Mouse (Mus musculus) liver, adult 2 months (tissue): ENCODE measurements at regions not wholly inside any gene's neighbourhood (a gene's known extent, or its start where the extent isn't known, plus 50 kb on each side); places are given as distances from the start of the nearest gene placed in this dataset.

Source experiments
- DNase-seq: peaks from one replicate; pipeline ENCODE4 v3.0.0-alpha.2; 2011; ENCODE audit warnings: low read depth, low spot score; ENCODE audit errors: extremely low read depth
- H3K27ac ChIP-seq: fragments of 200-500 bp; replicated peaks from 2 replicates; pipeline ENCODE4 v1.5.1; 2012; ENCODE audit warnings: low read depth, mild to moderate bottlenecking, control low read depth, inconsistent platforms, low read length; ENCODE audit not compliant: insufficient read depth
- H3K27me3 ChIP-seq: fragments of 200-500 bp; 2 replicates; pipeline ENCODE4 v1.6.1; 2012; ENCODE audit warnings: mild to moderate bottlenecking, moderate library complexity, low read length, inconsistent platforms; ENCODE audit not compliant: control insufficient read depth, insufficient read depth
- H3K36me3 ChIP-seq: fragments of 200-500 bp; 2 replicates; pipeline ENCODE4 v1.6.1; 2012; ENCODE audit warnings: low read length, inconsistent platforms; ENCODE audit not compliant: control insufficient read depth, insufficient read depth
- H3K4me1 ChIP-seq: fragments of 200-500 bp; 2 replicates; pipeline ENCODE4 v1.6.1; 2011; ENCODE audit warnings: low read length; ENCODE audit not compliant: control insufficient read depth, insufficient read depth
- H3K4me3 ChIP-seq: fragments of 200-500 bp; 2 replicates; pipeline ENCODE4 v1.5.1; 2011; ENCODE audit warnings: low read depth, mild to moderate bottlenecking, control low read depth, low read length, moderate library complexity; ENCODE audit not compliant: insufficient read depth
- H3K79me2 ChIP-seq: fragments of 200-500 bp; 2 replicates; pipeline ENCODE4 v1.6.1; 2012; ENCODE audit warnings: inconsistent platforms, mild to moderate bottlenecking, low read length, moderate library complexity; ENCODE audit not compliant: control insufficient read depth, insufficient read depth
- H3K9ac ChIP-seq: fragments of 200-500 bp; 2 replicates; pipeline ENCODE4 v1.6.1; 2012; ENCODE audit warnings: low read depth, mild to moderate bottlenecking, control low read depth, inconsistent platforms, low read length
- CTCF ChIP-seq: fragments of 200-500 bp; IDR thresholded peaks from 2 replicates; pipeline ENCODE4 v1.5.1; 2011; ENCODE audit warnings: low read depth, low read length, control low read depth
- POLR2A ChIP-seq: fragments of 200-500 bp; IDR thresholded peaks from 2 replicates; pipeline ENCODE4 v1.6.1; 2011; ENCODE audit warnings: low read length, control low read depth; ENCODE audit not compliant: insufficient read depth; ENCODE audit errors: extremely low read depth
- WGBS: fragments of 180-500 bp; shearing (Covaris S2); methylation state at CpG from one replicate; pipeline ENCODE4 v1.1.7; 2018; 5-methylcytosine and 5-hydroxymethylcytosine counted together

DNA sequence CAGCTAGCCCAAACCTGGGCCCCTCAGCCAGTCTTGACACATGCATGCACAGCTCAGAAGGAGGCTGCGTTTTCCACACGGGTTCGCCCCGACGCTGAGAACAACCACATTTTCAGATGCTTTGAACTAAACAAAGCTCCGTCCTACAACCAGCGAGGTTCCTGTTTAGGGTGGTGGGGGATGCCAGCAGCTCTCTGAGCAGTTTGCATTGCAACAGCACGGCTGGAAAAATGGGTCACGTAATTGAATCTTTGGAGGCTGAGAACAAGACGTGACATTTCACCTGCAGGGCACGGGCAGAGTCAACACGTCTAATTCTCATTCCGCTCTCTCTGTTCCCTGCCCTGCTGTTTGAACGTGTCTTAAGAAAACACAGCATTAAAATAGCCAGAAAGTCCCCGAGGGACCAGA lies 119.2 kb downstream of the Syk start:
- Histone ChIP-seq H3K9ac (no peak overlapping the region), H3K4me3 (no peak overlapping the region), H3K79me2 (no peaks in the 10 kb centered on the region), H3K4me1 (no peaks in the 10 kb centered on the region), H3K27ac (no peak overlapping the region), H3K36me3 (no peaks in the 10 kb centered on the region), H3K27me3 (no peaks in the 10 kb centered on the region)
- no peak for DNase-seq
- 64% methylated on average over 15 of the region's 15 CpGs for WGBS
- TF ChIP-seq CTCF, result no peak
- no peak for TF ChIP-seq POLR2A

- Histone ChIP-seq H3K27ac (no peak overlapping the region), H3K27me3 (no peaks in the 10 kb centered on the region), H3K4me1 (no peaks in the 10 kb centered on the region), H3K4me3 (no peak overlapping the region), H3K9ac (no peak overlapping the region), H3K79me2 (no peaks in the 10 kb centered on the region), H3K36me3 (no peaks in the 10 kb centered on the region)
- 65% methylated on average over 12 of the region's 12 CpGs for WGBS
- no peak for DNase-seq
- TF ChIP-seq POLR2A, result no peak
- TF ChIP-seq CTCF, result no peak
Measured at GRCm38 (mm10) chr13:52703401-52704164, 120.6 kb downstream of the Syk start.

DNA sequence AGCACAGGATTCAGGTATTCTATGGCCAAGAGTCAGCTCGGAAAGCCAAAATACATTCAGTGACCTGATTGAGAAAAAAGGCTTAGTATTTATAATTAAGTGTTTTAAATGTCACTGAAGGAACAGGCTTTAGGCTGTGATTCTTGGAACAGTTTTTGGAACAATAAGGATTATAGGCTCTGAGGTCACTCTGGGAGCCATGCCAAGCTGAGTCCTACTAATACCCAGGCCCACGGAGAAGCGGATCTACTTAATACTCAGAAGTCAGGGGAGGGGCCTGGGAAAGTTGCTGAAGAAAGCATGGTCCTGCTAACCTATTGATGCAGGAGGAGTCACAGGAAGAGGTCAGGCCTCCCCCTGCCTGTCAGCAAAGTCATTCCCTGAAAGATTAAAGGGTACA lies 121.7 kb downstream of the Syk start:
- no peak overlapping the region for H3K27ac ChIP-seq
- DNase-seq, result no peak

GRCm38 (mm10) chr13:52709580-52709979 lies 126.6 kb downstream of the Syk start:
- Histone ChIP-seq H3K9ac (no peak overlapping the region), H3K79me2 (no peaks in the 10 kb centered on the region)
- DNase-seq, result peak; percentile 55

More for the DNA sequence above, 121.7 kb downstream of the Syk start:
- no peak for TF ChIP-seq POLR2A
- no peak for TF ChIP-seq CTCF
- H3K4me1 ChIP-seq, result no peaks in the 10 kb centered on the region
- H3K36me3 ChIP-seq, result no peaks in the 10 kb centered on the region
- WGBS, result 83% methylated on average over 3 of the region's 3 CpGs
- H3K4me3 ChIP-seq, result no peak overlapping the region
- no peaks in the 10 kb centered on the region for H3K79me2 ChIP-seq
- H3K27me3 ChIP-seq, result no peaks in the 10 kb centered on the region
- H3K9ac ChIP-seq, result no peak overlapping the region

GRCm38 (mm10) chr13:52711713-52712369 lies 128.9 kb downstream of the Syk start:
- Histone ChIP-seq H3K27ac (no peak overlapping the region), H3K27me3 (no peaks in the 10 kb centered on the region), H3K36me3 (no peaks in the 10 kb centered on the region), H3K9ac (no peak overlapping the region), H3K4me3 (no peak overlapping the region), H3K79me2 (no peaks in the 10 kb centered on the region), H3K4me1 (no peaks in the 10 kb centered on the region)
- no peak for TF ChIP-seq POLR2A
- TF ChIP-seq CTCF, result peak; percentile 72
- peak; percentile 73 for DNase-seq
- WGBS, result 23% methylated on average over 9 of the region's 9 CpGs

More at GRCm38 (mm10) chr13:52709580-52709979, 126.6 kb downstream of the Syk start:
- Histone ChIP-seq H3K4me1 (no peaks in the 10 kb centered on the region), H3K36me3 (no peaks in the 10 kb centered on the region), H3K4me3 (no peak overlapping the region), H3K27me3 (no peaks in the 10 kb centered on the region), H3K27ac (no peak overlapping the region)
- 24% methylated on average over 5 of the region's 5 CpGs for WGBS
- TF ChIP-seq POLR2A, result no peak
- no peak for TF ChIP-seq CTCF

DNA sequence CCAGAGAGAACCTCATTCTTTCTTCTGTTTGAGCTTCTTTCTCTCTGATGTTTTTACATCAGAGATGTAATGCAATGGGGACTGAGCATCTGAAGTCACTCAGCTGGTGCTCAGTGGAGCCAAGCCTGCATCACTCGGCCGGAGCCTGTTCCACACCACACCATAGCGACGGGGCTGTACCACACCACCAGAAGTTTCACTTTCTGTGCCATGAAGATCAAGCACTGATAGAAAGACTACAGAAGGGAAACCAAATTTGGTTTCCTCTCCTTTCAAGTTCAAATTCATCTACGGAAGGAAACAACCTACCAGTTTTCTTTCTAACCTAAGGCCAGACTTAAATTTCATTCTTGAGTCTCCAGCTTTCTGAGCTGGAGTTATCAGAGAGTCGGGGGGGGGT lies 138.5 kb downstream of the Syk start:
- 86% methylated on average over 6 of the region's 6 CpGs for WGBS
- no peak for DNase-seq
- Histone ChIP-seq H3K4me3 (no peak overlapping the region), H3K79me2 (no peaks in the 10 kb centered on the region), H3K27me3 (no peaks in the 10 kb centered on the region), H3K9ac (no peak overlapping the region), H3K4me1 (peaks cover 3% of the 10 kb centered on the region; the same call in 1 of the 2 replicates), H3K36me3 (no peaks in the 10 kb centered on the region), H3K27ac (no peak overlapping the region)
- no peak for TF ChIP-seq CTCF
- TF ChIP-seq POLR2A, result no peak
